Comparison of ENCODE assay signal across 28 mouse cellular contexts in genomic region chr11:31791264-31791663, GRCm38 (mm10).
"Had no signal": no experiment of that assay in that cellular context is flagged by ENCODE, and none has a peak within 500 bp of the region (broad histone marks: within the 10 kb centered on the region; RNA-seq: fewer than 3 reads in every experiment).

No protein-coding gene starts in this region.

- H3K9ac ChIP-seq: heart, embryonic 13.5 days; heart, embryonic 15.5 days; hindbrain, embryonic 13.5 days; hindbrain, embryonic 15.5 days; kidney, embryonic 15.5 days; limb, embryonic 13.5 days; limb, embryonic 15.5 days; liver, embryonic 14.5 days had no signal

- ATAC-seq: hindbrain, postnatal 0 days; intestine, embryonic 16.5 days had no signal

- H3K4me1 ChIP-seq: hindbrain, embryonic 15.5 days had no signal

- H3K9me3 ChIP-seq: heart, embryonic 15.5 days; hindbrain, embryonic 13.5 days; hindbrain, embryonic 15.5 days; kidney, embryonic 15.5 days; limb, embryonic 15.5 days had no signal

- H3K4me2 ChIP-seq: heart, embryonic 11.5 days; heart, embryonic 13.5 days; heart, embryonic 15.5 days; hindbrain, embryonic 13.5 days; hindbrain, embryonic 15.5 days; kidney, embryonic 15.5 days; limb, embryonic 13.5 days; limb, embryonic 15.5 days had no signal

- H3K36me3 ChIP-seq: heart, embryonic 13.5 days; heart, embryonic 15.5 days; hindbrain, embryonic 13.5 days; hindbrain, embryonic 15.5 days; kidney, embryonic 15.5 days; limb, embryonic 13.5 days; limb, embryonic 15.5 days had no signal

- H3K27me3 ChIP-seq: heart, embryonic 13.5 days; heart, embryonic 15.5 days; hindbrain, embryonic 13.5 days; hindbrain, embryonic 15.5 days; kidney, embryonic 15.5 days; limb, embryonic 13.5 days; limb, embryonic 15.5 days had no signal

- H3K4me3 ChIP-seq: gastrocnemius, adult 2 months; heart, adult 2 months; heart, embryonic 13.5 days; heart, embryonic 15.5 days; hindbrain, embryonic 13.5 days; hindbrain, embryonic 15.5 days; kidney, embryonic 15.5 days; limb, embryonic 13.5 days; limb, embryonic 15.5 days had no signal

- DNase-seq: gastrocnemius, adult 2 months; gastrocnemius, postnatal 10 days; gastrocnemius, postnatal 25 days; heart, adult 11 months; heart, adult 2 months; heart, postnatal 14 days; heart, postnatal 36 days; kidney, adult 11 months; kidney, adult 2 months; kidney, adult 9 months; kidney, postnatal 14 days; kidney, postnatal 36 days; layer of hippocampus, adult 9-11 months; layer of hippocampus, postnatal 36 days; left cerebral cortex, postnatal 4 days; lung, adult 18-20 months had no signal

- H3K27ac ChIP-seq: heart, adult 2 months; heart, embryonic 13.5 days; heart, embryonic 15.5 days; hindbrain, embryonic 13.5 days; hindbrain, embryonic 15.5 days; hindbrain, postnatal 0 days; kidney, embryonic 15.5 days; kidney, postnatal 0 days; limb, embryonic 13.5 days; limb, embryonic 15.5 days; liver, embryonic 14.5 days had no signal
